Mouse (Mus musculus) megakaryocyte, embryonic 14.5 days (primary cell): ENCODE data around the gene Stpg4.

Experiments
- FLI1 ChIP-seq: IDR thresholded peaks from 2 replicates; pipeline ENCODE4 v1.6.1; 2012; ENCODE audit warnings: low read length, inconsistent platforms, mixed read lengths
- GATA1 ChIP-seq: IDR thresholded peaks from 3 replicates; pipeline ENCODE4 v1.6.1; 2012; ENCODE audit warnings: mixed read lengths, low read length, inconsistent platforms, borderline replicate concordance

- no peak for TF ChIP-seq GATA1
- no peak for TF ChIP-seq FLI1
Observed at GRCm38 (mm10) chr17:87433929-87434328, 6.4 kb upstream of the Stpg4 start.
